In genomic region chr9:40420652-40421335, GRCm38 (mm10) we compare ENCODE assay signal across 15 mouse cellular contexts.
DNase-seq lines count a peak whose midpoint lies in the region; ATAC-seq and TF ChIP-seq lines count a peak whose summit lies in the region.
"Had no signal": no experiment of that assay in that cellular context is flagged by ENCODE, and none has a peak within 500 bp of the region (broad histone marks: within the 10 kb centered on the region; RNA-seq: fewer than 3 reads in every experiment).

No protein-coding gene starts in this region.

- intact Hi-C loops in heart, postnatal 25 days (cut with DNase I), result no loop called here

- H3ac ChIP-seq in myocyte (ENCODE audit: control insufficient read depth, insufficient read length), result no peak overlapping the region

- peaks cover 4% of the 10 kb centered on the region for H3K79me2 ChIP-seq in myocyte (ENCODE audit: control insufficient read depth, insufficient read depth)

- H3K4me1 ChIP-seq in heart, embryonic 11.5 days (ENCODE audit: control insufficient read depth, insufficient read depth, low read length), result peaks cover 9% of the 10 kb centered on the region
- no peaks in the 10 kb centered on the region for H3K4me1 ChIP-seq in embryonic facial prominence, embryonic 10.5 days
- H3K4me1 ChIP-seq: neural tube, embryonic 13.5 days had no signal

- H3K9ac ChIP-seq in heart, embryonic 11.5 days (ENCODE audit: low read depth, low read length), result no peak overlapping the region
- H3K9ac ChIP-seq: hindbrain, embryonic 14.5 days; neural tube, embryonic 13.5 days had no signal

- no peaks in the 10 kb centered on the region for H3K27me3 ChIP-seq in heart, embryonic 11.5 days (ENCODE audit: control insufficient read depth, insufficient read depth, low read length)
- no peaks in the 10 kb centered on the region for H3K27me3 ChIP-seq in myocyte (ENCODE audit: control insufficient read depth, insufficient read depth, insufficient read length)
- no peaks in the 10 kb centered on the region for H3K27me3 ChIP-seq in embryonic facial prominence, embryonic 10.5 days (replicated peaks; ENCODE audit: low read depth, poor library complexity, severe bottlenecking)
- H3K27me3 ChIP-seq: neural tube, embryonic 13.5 days had no signal

- WGBS in heart, embryonic 11.5 days (ENCODE audit: insufficient replicate concordance), result 48% methylated on average over 15 of the region's 15 CpGs
- 85% methylated on average over 15 of the region's 15 CpGs for WGBS in embryonic facial prominence, embryonic 10.5 days

- peak overlapping the region; percentile 29; the same call in 1 of the 2 replicates for H3K27ac ChIP-seq in heart, embryonic 11.5 days (ENCODE audit: low read depth, low read length)
- H3K27ac ChIP-seq in embryonic facial prominence, embryonic 10.5 days (replicated peaks), result no peak overlapping the region
- H3K27ac ChIP-seq: hindbrain, embryonic 14.5 days; neural tube, embryonic 13.5 days had no signal

- H3K4me2 ChIP-seq in heart, embryonic 11.5 days, result peak overlapping the region; percentile 31
- no peak overlapping the region for H3K4me2 ChIP-seq in myocyte (ENCODE audit: low read depth)
- H3K4me2 ChIP-seq: hindbrain, embryonic 14.5 days; neural tube, embryonic 13.5 days had no signal

- peak; percentile 50 for ATAC-seq in heart, embryonic 11.5 days (replicated peaks; ENCODE audit: insufficient number of reproducible peaks, low FRiP score, low TSS enrichment)
- ATAC-seq: midbrain, embryonic 16.5 days had no signal

- no peak overlapping the region for H3K4me3 ChIP-seq in heart, embryonic 11.5 days (ENCODE audit: low read depth, low read length)
- H3K4me3 ChIP-seq in myocyte, result no peak overlapping the region
- H3K4me3 ChIP-seq in embryonic facial prominence, embryonic 10.5 days, result no peak overlapping the region
- H3K4me3 ChIP-seq: neural tube, embryonic 13.5 days had no signal

- H3K36me3 ChIP-seq in heart, embryonic 11.5 days (ENCODE audit: control insufficient read depth, insufficient read depth, low read length), result no peaks in the 10 kb centered on the region
- no peaks in the 10 kb centered on the region for H3K36me3 ChIP-seq in myocyte (ENCODE audit: control insufficient read depth, insufficient read depth)
- no peaks in the 10 kb centered on the region for H3K36me3 ChIP-seq in embryonic facial prominence, embryonic 10.5 days (replicated peaks)
- H3K36me3 ChIP-seq: neural tube, embryonic 13.5 days had no signal

- peak; percentile 97 for DNase-seq in heart, adult 11 months
- DNase-seq in heart, postnatal 25 days (ENCODE audit: low spot score), result no peak
- peak; percentile 47 for DNase-seq in heart, postnatal 4 days
- no peak for DNase-seq in layer of hippocampus, postnatal 36 days
- no peak for DNase-seq in embryonic facial prominence, embryonic 10.5 days (ENCODE audit: low spot score)
- DNase-seq in layer of hippocampus, postnatal 25 days (ENCODE audit: extremely low spot score in 1 of 2, low spot score in 1 of 2), result no peak
- DNase-seq: adrenal gland, adult 2 months; cerebellum, adult 9-10 months; kidney, adult 8-10 months; liver had no signal

- H3K9me3 ChIP-seq in heart, embryonic 11.5 days (replicated peaks; ENCODE audit: control insufficient read depth, low read length), result no peaks in the 10 kb centered on the region
- no peaks in the 10 kb centered on the region for H3K9me3 ChIP-seq in embryonic facial prominence, embryonic 10.5 days
- H3K9me3 ChIP-seq: neural tube, embryonic 13.5 days had no signal

- TF ChIP-seq POLR2A in myocyte (IDR thresholded peaks at IDR 0.05; ENCODE audit: insufficient read length, low read depth), result no peak

TF ChIP-seq in myocyte, 11 proteins besides CTCF, POLR2A, EP300 and RAD21:
- peak in 2 of 3 experiments; percentile 13 to 62 for TF ChIP-seq MYOD1 (IDR thresholded peaks at IDR 0.05; ENCODE audit: control insufficient read depth in 1 of 3, insufficient read length in 2 of 3, low read depth in 2 of 3)
- no peak for TF ChIP-seq E2F4 (IDR thresholded peaks at IDR 0.05; ENCODE audit: insufficient read depth)
- TF ChIP-seq SRF (IDR thresholded peaks at IDR 0.05; ENCODE audit: control insufficient read depth, insufficient read length, low read depth), result no peak
- no peak for TF ChIP-seq TCF12 (IDR thresholded peaks at IDR 0.05; ENCODE audit: insufficient read depth, poor library complexity, severe bottlenecking)
- TF ChIP-seq MYOG (IDR thresholded peaks at IDR 0.05; ENCODE audit: control insufficient read depth in 1 of 3, insufficient read depth in 1 of 3, insufficient read length in 2 of 3, low read depth in 2 of 3), result no peak

Comparison
In these comparisons a context has a peak if more than half of its experiments do, and no peak if none do; other contexts are left out.
1. DNase-seq: peak in heart, adult 11 months (single experiment) and heart, postnatal 4 days (single experiment); none in heart, postnatal 25 days (single experiment), layer of hippocampus, postnatal 36 days (0 of 2), embryonic facial prominence, embryonic 10.5 days (single experiment) and layer of hippocampus, postnatal 25 days (0 of 2).